Mouse (Mus musculus): Measurements from ENCODE around the gene Pla1a.

The Pla1a gene

DNA sequence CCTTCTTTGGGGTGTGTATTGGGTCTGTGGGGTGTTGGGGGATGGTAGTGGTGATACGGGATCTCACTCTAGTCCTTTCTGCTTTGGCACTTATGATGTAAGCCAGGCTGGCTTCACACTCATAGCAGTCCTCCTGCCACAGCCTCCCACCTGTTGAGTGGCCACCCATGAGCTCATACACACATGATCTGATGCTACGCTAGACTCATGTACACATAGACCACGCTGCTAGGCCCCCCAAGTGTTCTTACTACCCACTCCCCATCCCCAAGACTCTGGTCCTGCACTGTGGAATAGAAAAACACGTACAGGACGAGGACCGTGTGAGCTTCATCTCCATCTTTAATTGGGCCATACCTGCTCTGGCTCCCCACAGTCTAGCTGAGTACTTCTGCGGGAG is 63.9 kb downstream of the Pla1a start:
- DNase-seq (ENCODE audit: low spot score) = no peak

DNA sequence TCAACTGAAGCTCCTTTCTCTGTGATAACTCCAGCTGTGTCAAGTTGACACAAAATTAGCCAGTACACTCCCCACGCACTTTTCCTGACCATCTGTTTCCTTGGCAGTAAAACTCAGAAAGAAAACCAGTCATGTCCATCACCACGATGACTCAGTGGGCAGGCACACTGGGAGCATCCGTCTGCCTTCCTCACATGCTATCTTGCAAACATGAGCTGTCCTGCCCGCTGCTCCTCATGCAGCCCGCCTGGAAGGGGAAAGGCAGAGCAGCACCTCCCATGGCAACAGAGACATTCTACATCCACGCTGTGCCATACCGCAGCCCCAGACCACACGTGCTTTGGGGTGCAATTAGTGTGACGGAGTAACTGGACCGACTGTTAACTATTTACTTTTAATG is 64.6 kb downstream of the Pla1a start:
- no peak for DNase-seq (ENCODE audit: low spot score)

DNA sequence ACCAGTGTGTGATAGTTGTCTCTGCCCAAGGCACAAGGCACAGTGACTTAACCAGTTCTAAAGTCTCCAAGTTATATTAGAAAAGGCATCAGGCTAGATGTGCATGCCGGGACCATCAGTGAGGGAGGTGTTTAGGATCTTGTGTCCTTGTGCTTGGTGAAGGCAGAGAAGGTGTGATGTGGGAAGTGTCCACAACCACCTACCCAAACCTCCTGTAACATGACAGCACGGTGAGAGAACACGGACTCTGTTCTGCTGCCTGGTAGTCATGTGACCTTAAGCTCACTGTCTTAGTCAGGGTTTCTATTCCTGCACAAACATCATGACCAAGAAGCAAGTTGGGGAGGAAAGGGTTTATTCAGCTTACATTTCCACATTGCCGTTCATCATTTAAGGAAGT is 66.7 kb downstream of the Pla1a start:
- no peak for DNase-seq (ENCODE audit: low spot score)

DNA sequence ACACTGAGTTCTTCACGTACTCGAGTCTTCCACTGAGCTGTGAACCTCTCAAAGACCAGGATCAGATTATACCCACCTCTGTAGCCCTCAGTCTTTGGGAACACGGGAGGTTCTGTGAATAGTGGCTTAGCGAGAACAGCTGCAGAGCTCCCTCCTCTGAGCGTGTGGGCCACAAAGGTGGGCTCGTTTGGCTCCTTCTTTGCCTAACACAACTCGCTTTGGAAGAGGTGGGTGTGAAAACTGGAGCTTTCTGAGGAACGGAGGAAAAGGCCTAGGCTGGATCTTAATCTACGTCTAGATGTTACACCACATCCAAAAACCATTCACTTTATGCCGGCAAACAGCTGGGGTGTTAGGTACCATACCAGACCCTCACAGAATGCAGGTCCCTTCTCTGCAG is 67.6 kb downstream of the Pla1a start:
- DNase-seq (ENCODE audit: low spot score) = no peak

DNA sequence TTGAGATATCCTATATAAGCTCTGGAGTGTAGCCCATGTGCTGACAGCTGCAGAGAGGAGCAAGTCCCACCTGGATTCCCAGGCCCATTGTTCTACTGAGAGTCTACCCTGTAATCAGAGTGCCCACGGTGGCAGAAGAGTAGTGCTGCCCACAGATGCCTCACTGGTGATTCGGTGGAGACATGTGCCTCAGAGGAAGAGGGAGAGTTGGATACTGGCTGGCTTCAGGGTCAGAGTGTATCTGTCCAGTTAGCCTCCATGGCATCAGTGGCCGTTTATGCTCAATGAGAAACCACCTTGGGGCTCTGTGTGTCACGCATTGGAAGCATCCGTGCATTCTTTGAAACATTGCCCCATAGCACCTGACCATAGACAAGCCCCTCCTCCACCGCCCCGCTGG is 69.3 kb downstream of the Pla1a start:
- DNase-seq (ENCODE audit: low spot score) = no peak

DNA sequence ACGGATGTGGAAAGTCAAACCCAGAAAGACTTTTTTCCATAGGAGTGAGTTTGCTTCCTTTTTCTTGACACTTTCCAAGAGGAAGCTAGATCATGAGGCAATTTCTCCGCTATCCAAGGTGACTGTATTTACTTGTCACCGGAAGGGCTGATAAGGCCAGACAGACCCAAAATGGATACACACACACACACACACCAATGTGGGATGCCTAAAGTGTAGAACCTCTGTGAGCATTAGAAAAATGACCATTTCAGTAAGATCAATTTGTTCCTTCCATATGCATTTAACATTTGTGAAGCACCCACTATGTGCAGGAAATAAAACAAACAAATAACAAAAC is 69.7 kb downstream of the Pla1a start:
- DNase-seq (ENCODE audit: low spot score) = no peak

DNA sequence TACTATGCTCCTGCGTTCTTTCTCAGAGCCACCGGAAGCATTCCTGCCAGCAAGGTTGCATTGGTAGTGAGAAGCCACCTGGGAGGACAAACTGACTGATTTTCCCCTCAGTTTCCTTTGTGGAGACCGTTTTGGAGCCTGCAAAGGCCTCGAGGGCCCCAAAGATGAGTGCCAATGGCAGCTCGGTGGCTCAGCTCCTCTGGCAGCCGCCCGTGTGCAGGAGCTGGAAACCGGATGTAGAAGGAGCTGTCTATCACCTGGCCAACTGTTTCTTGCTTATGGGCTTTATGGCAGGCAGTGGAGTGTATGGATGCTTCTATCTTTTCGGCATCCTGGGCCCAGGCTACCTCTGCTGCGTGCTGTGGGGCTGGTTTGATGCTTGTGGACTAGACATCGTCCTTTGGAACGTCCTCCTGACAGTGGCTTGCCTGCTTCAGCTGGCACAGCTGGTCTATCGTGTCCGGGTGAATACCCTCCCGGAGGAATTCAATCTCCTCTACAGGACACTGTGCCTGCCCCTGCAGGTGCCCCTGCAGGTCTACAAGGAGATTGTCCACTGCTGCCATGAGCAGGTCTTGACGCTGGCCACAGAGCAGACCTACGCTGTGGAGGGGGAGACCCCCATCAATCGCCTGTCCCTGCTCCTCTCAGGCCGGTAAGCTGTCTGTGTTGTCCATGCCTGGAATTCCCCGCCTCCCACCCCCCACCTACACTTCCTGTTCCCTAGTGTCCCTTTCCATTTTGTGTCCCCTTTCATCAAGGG is 70.3 kb downstream of the Pla1a start:
- DNase-seq (ENCODE audit: low spot score) = no peak

DNA sequence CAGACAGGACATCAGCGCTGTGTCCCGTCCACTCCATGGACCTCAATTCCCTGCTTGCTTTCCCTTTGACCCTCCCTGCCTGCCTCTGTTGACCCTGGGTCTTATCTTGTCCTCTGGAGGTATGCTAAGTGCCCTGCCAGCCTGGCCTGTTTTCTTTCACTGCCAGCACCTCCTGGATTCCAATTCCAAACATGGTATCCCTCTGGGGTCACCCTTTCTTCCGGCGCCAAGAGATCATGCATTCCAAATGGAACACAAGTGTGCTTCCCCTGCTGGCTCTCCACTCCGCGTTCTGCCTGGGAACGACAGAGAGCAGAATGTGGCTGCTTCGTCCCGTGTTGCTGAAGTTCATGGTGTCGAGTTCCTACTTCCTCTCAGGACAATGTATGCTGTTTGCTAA is 71.0 kb downstream of the Pla1a start, which contains the start of gene Popdc2:
Gene Popdc2, plus strand, starts transcription at position 277 of the 400 bp plus-strand sequence.
- DNase-seq (ENCODE audit: low spot score) = no peak

DNA sequence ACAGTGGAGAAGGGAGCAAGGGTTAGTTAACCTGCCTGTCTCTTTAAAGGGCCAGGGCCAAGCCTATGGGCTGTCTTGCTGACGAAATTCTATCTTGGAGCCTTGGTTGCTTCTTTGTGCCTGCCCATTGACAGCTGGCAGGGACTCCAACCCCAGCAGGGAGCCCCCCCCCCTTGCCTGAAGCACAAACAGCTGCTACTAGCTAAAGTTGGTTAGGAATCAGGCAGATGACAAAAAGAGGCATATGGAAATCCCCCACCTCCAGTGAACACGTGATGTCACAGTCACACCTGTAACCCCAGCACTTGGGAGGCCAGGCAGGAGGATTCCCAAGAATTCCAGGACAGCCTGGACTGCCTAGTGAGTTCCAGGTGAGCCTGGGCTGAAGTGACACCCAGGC is 72.6 kb downstream of the Pla1a start:
- DNase-seq (ENCODE audit: low spot score) = no peak

DNA sequence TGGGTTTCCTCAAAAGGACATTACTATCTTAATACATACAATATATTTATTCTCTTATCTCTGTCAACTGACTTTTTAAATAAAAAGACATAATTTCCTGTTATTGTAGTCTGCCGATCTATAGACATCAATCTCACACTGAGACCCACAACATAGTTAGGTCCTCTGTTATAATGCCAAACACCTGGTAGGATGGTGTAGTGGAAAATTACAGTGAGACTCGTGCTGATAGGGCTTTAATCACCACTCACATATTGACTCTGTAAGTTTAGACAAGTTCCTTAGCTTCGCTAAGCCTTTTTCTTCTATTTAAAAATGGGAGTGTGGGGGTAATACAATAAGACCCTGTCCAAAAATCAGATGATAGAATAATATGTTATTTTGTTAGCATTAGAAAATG is 73.1 kb downstream of the Pla1a start:
- DNase-seq (ENCODE audit: low spot score) = no peak

DNA sequence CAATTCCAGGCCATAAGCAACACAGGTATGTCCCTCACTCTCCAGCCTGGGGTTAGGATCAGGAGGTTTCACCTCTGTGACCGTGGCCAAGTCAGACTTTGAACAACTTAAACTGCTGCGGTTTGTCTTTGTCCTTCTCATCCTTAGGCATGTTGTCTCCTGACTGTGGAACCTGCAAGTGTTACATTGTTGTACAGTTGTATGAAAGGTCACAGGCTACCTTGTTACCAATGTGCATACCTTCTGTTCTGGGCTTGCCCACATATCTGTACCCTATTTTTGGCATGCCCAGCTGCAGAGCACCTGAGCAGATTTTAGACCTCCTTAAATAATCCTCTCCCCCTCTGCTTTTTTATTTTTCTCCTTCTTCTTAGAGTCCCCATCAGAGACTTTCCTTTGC is 73.7 kb downstream of the Pla1a start:
- DNase-seq (ENCODE audit: low spot score) = no peak

DNA sequence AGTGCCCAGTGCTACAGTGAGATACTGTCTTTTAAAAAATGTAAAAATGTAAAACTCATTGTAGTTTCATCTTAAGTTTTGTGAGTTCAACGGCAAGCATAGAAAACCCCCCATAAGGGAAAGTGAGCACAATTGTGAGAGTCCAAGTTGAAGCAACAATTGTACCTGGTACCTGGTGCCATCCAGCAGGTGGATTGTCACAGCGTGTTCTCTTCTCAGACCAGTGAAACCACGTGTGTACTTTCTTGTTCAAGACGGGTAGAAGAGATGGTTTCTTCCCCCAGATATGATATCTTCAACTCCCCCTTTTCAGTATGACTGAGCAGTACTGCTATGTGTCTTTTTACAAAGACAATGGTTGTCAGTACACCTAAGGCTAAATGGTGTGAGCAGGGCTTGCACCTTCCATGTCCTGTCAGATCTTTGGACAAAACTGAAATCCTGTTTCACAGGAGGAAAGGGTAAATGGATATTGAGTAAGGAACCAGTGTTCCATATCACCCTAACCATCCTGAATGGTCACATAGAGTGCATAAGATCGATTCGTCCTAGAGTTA is 74.6 kb downstream of the Pla1a start:
- DNase-seq (ENCODE audit: low spot score) = no peak

DNA sequence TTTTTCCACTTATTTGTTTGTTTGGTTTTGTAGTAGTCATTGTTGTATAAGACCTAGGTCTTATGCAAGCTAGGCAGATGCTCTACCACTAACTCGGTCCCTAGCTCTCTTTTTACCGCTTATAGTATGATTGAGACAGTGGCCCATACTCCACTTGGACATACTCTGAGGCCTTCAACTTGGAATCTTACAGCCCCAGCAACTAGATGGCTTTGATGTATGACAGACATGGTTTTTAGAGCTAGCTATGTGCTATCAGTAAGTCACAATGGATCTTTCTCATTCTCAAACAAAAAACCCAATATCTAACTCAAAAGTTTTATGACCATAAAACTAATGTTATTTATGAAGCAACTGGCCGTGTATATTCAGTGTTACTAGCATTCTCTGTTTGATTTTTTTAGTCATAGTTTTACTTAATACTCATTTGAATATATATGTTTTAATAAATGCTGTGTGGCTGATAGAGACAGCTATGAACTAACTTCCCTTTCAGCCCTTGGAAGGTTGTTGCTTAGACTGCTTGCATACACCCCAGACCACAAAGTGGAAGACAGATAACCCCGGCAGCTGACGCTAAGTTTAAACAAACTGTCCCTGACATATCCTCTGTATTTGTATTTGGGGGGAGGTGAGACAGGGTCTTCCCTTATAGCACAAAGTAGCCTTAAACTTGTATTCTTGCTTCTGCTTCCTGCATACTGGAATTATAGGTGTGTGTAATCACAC is 78.6 kb downstream of the Pla1a start:
- DNase-seq (ENCODE audit: low spot score) = no peak

DNA sequence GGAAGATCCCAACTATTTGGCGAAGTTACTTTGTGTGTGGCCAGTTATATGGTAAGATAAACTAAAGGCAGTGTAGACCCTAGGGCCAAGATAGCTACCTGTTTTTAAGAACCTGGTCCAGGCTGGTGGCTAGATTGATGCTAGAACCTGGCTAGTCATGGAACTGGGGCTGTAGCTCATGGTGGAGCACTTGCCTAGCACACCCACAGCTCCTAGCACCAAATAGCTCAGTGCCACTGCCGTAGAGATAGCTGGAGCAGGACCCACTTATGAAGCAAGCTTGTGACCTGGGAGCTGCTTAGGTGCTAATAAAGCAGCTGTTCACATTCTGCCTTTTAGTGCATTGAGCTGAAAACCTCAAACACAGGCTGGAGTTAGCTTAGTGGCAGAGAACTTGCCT is 79.3 kb downstream of the Pla1a start:
- no peak for DNase-seq (ENCODE audit: low spot score)

DNA sequence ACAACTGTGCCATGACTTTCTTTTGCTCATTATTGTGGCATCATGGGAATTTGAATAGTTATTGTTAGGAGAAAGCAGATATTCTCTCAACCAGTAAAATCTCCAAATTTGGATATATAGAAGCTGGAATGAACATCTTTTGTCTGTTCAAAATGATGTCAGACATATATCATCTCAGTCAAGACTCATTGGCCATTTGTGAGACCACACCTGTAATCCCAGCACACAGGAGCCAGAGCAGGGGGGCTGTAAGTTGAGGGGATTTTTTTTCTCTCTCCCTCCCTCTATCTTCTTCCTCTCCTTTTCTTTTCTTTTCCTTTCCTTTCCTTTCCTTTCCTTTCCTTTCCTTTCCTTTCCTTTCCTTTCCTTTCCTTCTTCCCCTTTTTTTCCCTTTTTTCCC is 80.1 kb downstream of the Pla1a start:
- no peak for DNase-seq (ENCODE audit: low spot score)

DNA sequence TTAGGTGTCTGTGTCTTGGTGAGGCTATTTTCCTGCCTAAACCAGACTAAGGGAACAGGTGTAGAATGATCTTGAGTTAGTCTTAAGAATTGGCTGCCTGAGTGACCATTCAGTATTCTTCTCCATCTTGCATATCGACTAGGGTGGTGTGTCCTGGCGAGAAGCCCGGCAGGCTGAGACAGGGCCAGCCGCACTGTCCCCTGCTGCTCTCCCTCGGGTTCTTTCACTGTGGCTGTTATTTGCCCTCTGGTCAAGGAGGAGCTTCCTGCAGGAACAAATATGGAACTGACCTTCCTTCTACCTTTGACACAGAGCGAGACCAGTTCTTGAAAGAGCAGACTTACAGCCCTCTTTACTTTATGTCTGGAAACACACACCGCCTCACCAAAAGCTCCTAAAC is 80.9 kb downstream of the Pla1a start:
- no peak for DNase-seq (ENCODE audit: low spot score)

DNA sequence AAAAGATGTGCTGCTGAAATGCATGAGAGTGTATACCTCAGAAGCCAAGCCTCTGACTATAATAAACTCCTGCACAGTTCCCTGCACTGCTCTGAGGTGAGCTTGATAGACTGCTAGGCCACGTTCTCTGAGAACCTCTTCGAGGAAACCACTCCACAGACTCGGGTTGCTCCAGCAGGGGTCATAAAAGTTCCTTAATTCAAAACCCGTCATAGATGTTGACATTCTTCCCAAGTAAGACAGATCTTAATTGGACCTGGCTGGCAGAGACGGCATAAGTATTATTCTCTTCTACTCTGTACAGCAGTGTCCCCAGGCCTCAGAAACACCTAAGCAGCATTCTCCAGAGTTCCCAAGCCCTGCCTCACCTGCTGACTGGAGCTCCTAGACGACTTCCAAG is 82.0 kb downstream of the Pla1a start:
- no peak for DNase-seq (ENCODE audit: low spot score)

DNA sequence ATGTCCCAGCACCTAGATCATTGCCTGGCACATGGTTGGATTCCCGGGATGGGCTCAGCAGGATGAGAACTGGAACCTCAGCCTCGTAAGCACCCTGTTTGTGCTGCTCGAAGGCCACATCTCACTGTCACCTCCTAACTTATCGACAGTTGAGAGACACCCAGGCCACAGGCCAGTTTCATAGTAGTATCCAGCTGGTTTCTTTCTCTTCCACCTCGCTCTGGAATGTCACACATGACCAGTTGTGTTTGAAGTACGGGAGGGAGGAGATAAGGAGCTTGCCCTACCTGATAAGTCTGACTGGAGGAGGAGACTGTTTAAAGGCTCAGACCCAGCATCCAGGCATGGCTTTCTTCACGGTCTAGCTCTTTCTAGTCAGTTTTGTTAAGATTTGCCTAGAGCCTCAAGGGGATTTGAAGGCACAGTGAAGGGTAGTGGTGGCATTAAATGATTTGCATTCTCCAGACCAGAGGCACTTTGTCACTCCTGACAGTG is 82.5 kb downstream of the Pla1a start:
- DNase-seq (ENCODE audit: low spot score) = no peak

DNA sequence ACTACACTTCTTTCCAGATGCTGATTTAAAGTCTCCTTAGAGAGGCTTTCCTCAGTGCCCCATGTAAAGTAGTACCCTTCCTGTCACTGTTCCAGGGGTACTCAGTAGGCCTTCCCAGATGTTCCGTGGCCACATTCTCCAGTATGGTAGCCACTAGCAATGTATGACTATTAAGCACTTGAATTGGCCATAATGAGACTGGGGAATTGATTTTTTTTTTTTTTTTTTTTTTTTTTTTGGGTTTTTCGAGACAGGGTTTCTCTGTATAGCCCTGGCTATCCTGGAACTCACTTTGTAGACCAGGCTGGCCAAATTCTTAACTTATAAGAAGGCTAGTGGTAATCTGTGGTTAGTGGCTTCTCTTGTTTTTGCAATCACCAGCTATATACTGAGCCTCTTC is 83.1 kb downstream of the Pla1a start:
- no peak for DNase-seq (ENCODE audit: low spot score)

DNA sequence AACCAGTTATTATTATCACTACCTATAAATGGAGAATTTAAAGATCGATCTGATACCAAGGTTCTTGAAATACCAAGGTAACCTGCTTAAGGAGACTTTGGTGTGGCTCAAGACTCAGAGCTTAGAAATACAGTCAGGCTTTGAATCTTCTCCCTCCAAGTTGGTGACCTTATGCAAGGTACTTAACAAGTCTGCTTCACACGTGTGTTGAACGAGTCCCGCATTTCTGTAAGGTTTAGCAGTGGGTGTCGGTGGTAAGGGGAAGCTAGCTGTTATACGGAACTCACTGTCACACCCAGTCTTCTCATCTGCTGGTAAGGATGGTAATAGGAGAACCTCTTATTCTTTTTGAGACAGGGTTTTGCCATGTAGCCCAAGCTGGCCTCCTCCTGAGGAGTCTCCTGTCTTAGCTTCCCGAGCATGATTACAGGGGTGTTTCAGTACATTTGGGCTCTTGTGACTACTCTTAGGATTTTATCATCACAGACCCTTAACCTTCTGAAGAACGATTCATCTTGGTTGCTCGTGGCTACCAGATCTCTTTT is 84.7 kb downstream of the Pla1a start:
- no peak for DNase-seq (ENCODE audit: low spot score)

DNA sequence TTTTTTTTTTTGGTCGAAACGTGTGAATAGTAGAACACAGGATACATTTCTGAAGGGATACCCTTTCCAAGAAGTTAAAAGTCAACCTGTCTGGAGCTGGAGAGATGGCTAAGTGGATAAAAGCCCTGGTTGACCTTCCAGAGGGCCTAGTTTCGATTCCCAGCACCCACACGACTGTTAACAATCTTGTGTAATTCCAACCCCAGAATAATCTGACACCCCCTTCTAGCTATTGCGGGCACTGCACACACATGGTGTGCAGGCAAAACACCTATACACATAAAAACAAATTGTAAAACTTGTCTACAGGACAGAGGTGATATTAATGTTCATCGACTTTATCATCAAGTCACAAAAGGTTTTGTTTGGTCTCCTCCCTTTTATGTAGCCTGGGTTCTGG is 85.4 kb downstream of the Pla1a start:
- no peak for DNase-seq (ENCODE audit: low spot score)

DNA sequence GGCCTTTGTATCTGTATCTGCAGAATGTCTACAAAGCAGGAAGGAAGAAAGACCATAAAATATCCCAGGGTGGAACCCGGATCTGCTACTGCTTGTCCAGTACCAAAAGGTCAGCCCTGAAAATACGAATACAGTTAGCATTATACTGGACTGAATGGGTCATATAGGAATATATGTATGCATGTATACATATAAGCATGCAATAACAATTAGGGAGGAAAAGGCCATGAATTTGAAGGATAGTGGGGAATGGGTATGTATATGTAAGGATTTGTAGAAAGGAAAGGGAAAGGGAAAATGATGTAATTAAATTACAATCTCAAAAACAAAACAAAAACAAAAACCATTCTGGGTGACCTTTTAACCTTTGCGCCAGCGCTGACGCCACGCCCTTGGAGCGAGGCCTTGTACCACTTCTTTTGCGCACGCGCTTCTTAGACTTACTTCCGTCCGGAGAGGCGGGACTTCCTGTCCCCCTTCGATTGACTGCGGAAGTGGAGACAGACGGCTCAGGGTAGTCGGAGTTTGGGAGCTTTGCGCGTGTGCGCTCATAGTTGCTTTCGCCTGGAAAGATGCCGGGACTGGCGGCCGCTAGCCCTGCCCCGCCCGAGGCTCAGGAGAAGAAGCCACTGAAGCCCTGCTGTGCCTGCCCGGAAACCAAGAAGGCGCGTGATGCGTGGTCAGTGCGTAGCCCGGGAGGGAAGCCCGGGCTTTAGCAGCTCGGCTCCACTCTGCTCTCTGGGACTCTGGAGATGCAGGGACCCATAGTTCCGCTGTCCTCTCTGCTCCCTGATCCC is 86.2 kb downstream of the Pla1a start, which contains the start of the genes Cox17 and Gm21987:
Gene Cox17, plus strand, starts transcription at position 463 of the 797 bp plus-strand sequence.
Gene Gm21987, plus strand, starts transcription at position 512 of the 797 bp plus-strand sequence.
- DNase-seq (ENCODE audit: low spot score) = peak; percentile 85

All from ovary, postnatal 36 days (tissue).